Mouse (Mus musculus): Measurements from ENCODE around the gene Zfp652.

Zfp652 gene

GRCm38 (mm10) chr11:95810828-95811227, 98.4 kb downstream of the Zfp652 start:
- no peak for DNase-seq

- no peak for DNase-seq
Measured at GRCm38 (mm10) chr11:95811741-95812140, 99.3 kb downstream of the Zfp652 start.

- no peak for DNase-seq
Measured at GRCm38 (mm10) chr11:95812224-95812623, 99.8 kb downstream of the Zfp652 start.

- DNase-seq, result no peak
Measured at GRCm38 (mm10) chr11:95814101-95814500, 101.6 kb downstream of the Zfp652 start.

- no peak for DNase-seq
Measured at GRCm38 (mm10) chr11:95814857-95815256, 102.4 kb downstream of the Zfp652 start.

GRCm38 (mm10) chr11:95815412-95815811, 102.9 kb downstream of the Zfp652 start:
- DNase-seq, result no peak

GRCm38 (mm10) chr11:95819138-95819537, 106.7 kb downstream of the Zfp652 start:
- no peak for DNase-seq

GRCm38 (mm10) chr11:95821511-95821910, 109.0 kb downstream of the Zfp652 start:
- no peak for DNase-seq

GRCm38 (mm10) chr11:95822437-95822836, 110.0 kb downstream of the Zfp652 start:
- no peak for DNase-seq

- peak; percentile 94 to 97 for DNase-seq
Measured at GRCm38 (mm10) chr11:95824071-95824876, 111.8 kb downstream of the Zfp652 start, which contains the start of gene Phospho1. TSS of gene Phospho1 (plus strand) at chr11:95824499.

- peak; percentile 83 to 91 for DNase-seq
Measured at GRCm38 (mm10) chr11:95824877-95825243, 112.4 kb downstream of the Zfp652 start.

GRCm38 (mm10) chr11:95825625-95826024, 113.2 kb downstream of the Zfp652 start:
- DNase-seq, result no peak

- DNase-seq, result no peak
Measured at GRCm38 (mm10) chr11:95826317-95827167, 114.1 kb downstream of the Zfp652 start.

- DNase-seq, result no peak
Measured at GRCm38 (mm10) chr11:95827168-95827447, 114.6 kb downstream of the Zfp652 start.

- peak; percentile 79 to 86 for DNase-seq
Measured at GRCm38 (mm10) chr11:95827464-95828085, 115.1 kb downstream of the Zfp652 start.

GRCm38 (mm10) chr11:95828181-95828964, 115.9 kb downstream of the Zfp652 start:
- no peak for DNase-seq

- no peak for DNase-seq
Measured at GRCm38 (mm10) chr11:95829526-95830050, 117.1 kb downstream of the Zfp652 start.

GRCm38 (mm10) chr11:95830411-95831275, 118.2 kb downstream of the Zfp652 start:
- no peak for DNase-seq

- DNase-seq, result no peak
Measured at GRCm38 (mm10) chr11:95831276-95831619, 118.8 kb downstream of the Zfp652 start.

GRCm38 (mm10) chr11:95831641-95832040, 119.2 kb downstream of the Zfp652 start:
- no peak for DNase-seq
